Mouse (Mus musculus) heart, embryonic 12.5 days (tissue): ENCODE measurements around the gene Fam184b. TPM values are rescaled to one million over a fixed set of nuclear protein-coding genes. Genes with fewer than 3 reads are reported as not detected.
A peak's percentile ranks its signal among the peaks of the same experiment; 100 is the strongest.

ENCODE experiments used
- ATAC-seq: fragments of 200-750 bp; cut with Nextera tagmentation; 2 replicates; pipeline ENCODE4 v1.8.0; 2017; ENCODE audit warnings: moderate TSS enrichment, moderate library complexity; ENCODE audit not compliant: insufficient number of reproducible peaks, low FRiP score
- H3K27ac ChIP-seq: fragments of 300-500 bp; sonication (generic); 2 replicates; pipeline ENCODE4 v1.5.1; 2016; ENCODE audit warnings: mild to moderate bottlenecking, moderate library complexity; ENCODE audit not compliant: poor library complexity, severe bottlenecking
- H3K27me3 ChIP-seq: fragments of 300-500 bp; sonication (generic); replicated peaks from 2 replicates; pipeline ENCODE4 v1.6.1; 2016; ENCODE audit warnings: mild to moderate bottlenecking, moderate library complexity
- H3K36me3 ChIP-seq: fragments of 300-500 bp; sonication (generic); 2 replicates; pipeline ENCODE4 v1.6.1; 2016; ENCODE audit warnings: mild to moderate bottlenecking, moderate library complexity
- H3K4me1 ChIP-seq: fragments of 300-500 bp; sonication (generic); replicated peaks from 2 replicates; pipeline ENCODE4 v1.6.1; 2016; ENCODE audit warnings: mild to moderate bottlenecking
- H3K4me2 ChIP-seq: fragments of 300-500 bp; sonication (generic); 2 replicates; pipeline ENCODE4 v1.6.1; 2016; ENCODE audit warnings: mild to moderate bottlenecking, moderate library complexity
- H3K4me3 ChIP-seq: fragments of 300-500 bp; sonication (generic); 2 replicates; pipeline ENCODE4 v1.5.1; 2016; ENCODE audit warnings: mild to moderate bottlenecking
- H3K9ac ChIP-seq: fragments of 300-500 bp; sonication (generic); 2 replicates; pipeline ENCODE4 v1.6.1; 2016; ENCODE audit warnings: mild to moderate bottlenecking, moderate library complexity
- H3K9me3 ChIP-seq: fragments of 300-500 bp; sonication (generic); replicated peaks from 2 replicates; pipeline ENCODE4 v1.6.1; 2016; ENCODE audit warnings: mild to moderate bottlenecking, moderate library complexity
- WGBS: fragments of 180-500 bp; shearing (Covaris S2); methylation state at CpG from one replicate; pipeline ENCODE4 v1.1.7; 2016; 5-methylcytosine and 5-hydroxymethylcytosine counted together
- polyA plus RNA-seq: library from polyadenylated mRNA; unstranded; fragments of >200 nt; fragmentation: Nextera tagmentation; extraction: Ambion mirVana; gene quantifications from 2 replicates; pipeline ENCODE4 v1.2.1, GENCODE M21; 2016

Gene Fam184b
- polyA plus RNA-seq, 1 experiment from 2014 or later, result 0.23 TPM

DNA sequence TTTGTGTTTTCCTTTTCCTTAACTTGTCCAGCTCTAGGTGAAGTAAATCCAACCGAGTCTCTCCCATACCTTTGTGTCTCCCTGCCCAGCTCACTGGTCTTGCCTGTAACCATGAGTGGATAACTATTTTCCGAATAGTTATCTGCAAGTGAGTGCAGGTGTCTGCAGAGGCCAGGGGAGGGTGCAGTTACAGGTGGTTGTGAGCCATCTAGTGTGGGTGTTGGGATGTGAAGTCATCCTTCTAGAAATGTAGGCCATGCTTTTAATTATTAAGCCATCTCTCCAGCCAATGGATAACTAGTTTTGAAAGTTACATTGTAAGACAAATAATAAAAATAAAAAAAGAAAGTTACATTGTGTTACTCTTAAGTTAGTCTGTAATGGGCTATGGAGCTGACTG lies 125.9 kb downstream of the Fam184b start:
- Histone ChIP-seq H3K9ac (no peak overlapping the region), H3K27me3 (no peaks in the 10 kb centered on the region), H3K27ac (no peak overlapping the region), H3K36me3 (peaks cover 49% of the 10 kb centered on the region), H3K4me3 (no peak overlapping the region), H3K4me2 (no peak overlapping the region), H3K4me1 (no peaks in the 10 kb centered on the region), H3K9me3 (no peaks in the 10 kb centered on the region)
- 85% methylated on average over 2 of the region's 2 CpGs for WGBS
- ATAC-seq, result no peak

- Histone ChIP-seq H3K4me1 (no peaks in the 10 kb centered on the region), H3K36me3 (peaks cover 49% of the 10 kb centered on the region), H3K4me3 (no peak overlapping the region), H3K9ac (no peak overlapping the region), H3K27ac (no peak overlapping the region), H3K4me2 (no peak overlapping the region), H3K9me3 (no peaks in the 10 kb centered on the region), H3K27me3 (no peaks in the 10 kb centered on the region)
- WGBS, result 85% methylated on average over 6 of the region's 6 CpGs
- ATAC-seq, result no peak
These were observed 126.5 kb downstream of the Fam184b start for GRCm38 (mm10) chr5:45512908-45513307.

DNA sequence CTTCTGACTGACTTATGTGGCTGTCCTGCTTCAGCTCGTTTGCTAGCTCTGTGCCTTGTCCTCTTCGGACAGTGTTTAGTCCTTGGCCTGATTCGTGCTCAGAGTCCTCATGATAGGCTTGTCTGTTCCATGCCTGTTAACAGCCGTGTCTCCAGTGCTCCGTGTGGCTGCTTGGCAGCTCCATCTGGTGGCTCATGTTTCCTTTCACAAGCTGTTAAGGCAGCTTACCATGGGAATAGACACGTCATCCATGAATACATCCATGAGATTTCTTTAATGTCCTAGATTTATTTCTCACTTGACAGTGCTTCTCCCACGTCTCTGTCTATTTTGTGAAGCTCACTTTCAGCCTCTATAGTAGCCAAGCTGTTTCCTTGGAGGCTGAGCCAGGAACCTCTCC lies 129.3 kb downstream of the Fam184b start:
- Histone ChIP-seq H3K4me1 (no peaks in the 10 kb centered on the region), H3K9ac (no peak overlapping the region), H3K4me2 (no peak overlapping the region), H3K4me3 (no peak overlapping the region), H3K9me3 (no peaks in the 10 kb centered on the region), H3K27me3 (no peaks in the 10 kb centered on the region), H3K36me3 (peaks cover 67% of the 10 kb centered on the region), H3K27ac (no peak overlapping the region)
- no peak for ATAC-seq
- 84% methylated on average over 7 of the region's 7 CpGs for WGBS

GRCm38 (mm10) chr5:45497564-45497963 lies 141.8 kb downstream of the Fam184b start:
- Histone ChIP-seq H3K4me1 (peaks cover 9% of the 10 kb centered on the region), H3K36me3 (peaks cover 55% of the 10 kb centered on the region), H3K9ac (no peak overlapping the region), H3K27ac (no peak overlapping the region), H3K27me3 (no peaks in the 10 kb centered on the region), H3K9me3 (no peaks in the 10 kb centered on the region), H3K4me3 (no peak overlapping the region), H3K4me2 (no peak overlapping the region)
- no peak for ATAC-seq
- 84% methylated on average over 5 of the region's 5 CpGs for WGBS

DNA sequence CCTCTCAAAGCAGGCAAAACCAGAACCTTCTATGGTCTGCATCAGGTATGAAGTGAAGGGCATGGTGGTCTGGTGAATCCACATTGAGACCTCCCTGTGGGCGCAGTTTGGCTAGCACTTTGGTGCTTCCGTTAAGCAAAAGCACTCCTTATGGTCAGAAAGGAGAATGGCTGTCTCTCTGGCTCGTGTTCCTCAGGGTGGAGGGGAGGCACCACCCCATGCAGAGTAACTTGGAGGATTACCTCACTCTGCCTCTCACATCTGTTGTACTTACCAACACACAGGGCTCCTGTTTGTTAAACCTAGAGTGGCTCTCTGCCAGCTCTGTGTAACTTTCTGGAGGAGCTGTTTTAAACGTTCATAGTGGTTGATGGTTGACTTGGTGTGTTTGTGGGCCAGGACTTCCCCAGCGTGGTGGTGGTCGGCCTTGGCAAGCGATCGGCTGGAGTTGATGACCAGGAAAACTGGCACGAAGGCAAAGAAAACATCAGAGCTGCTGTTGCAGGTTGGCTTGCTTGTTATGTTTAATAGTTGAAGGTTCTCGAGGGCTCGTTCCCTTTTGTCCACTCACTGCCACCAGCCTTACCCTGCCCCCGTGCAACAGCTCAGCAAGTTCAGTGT lies 142.4 kb downstream of the Fam184b start:
- Histone ChIP-seq H3K9ac (no peak overlapping the region), H3K4me1 (peaks cover 9% of the 10 kb centered on the region), H3K9me3 (no peaks in the 10 kb centered on the region), H3K27ac (no peak overlapping the region), H3K4me2 (no peak overlapping the region), H3K27me3 (peaks cover 3% of the 10 kb centered on the region), H3K36me3 (peaks cover 54% of the 10 kb centered on the region), H3K4me3 (no peak overlapping the region)
- no peak for ATAC-seq
- WGBS, result 82% methylated on average over 12 of the region's 12 CpGs

- WGBS, result 83% methylated on average over 4 of the region's 4 CpGs
- H3K9ac ChIP-seq, result no peak overlapping the region
- no peak for ATAC-seq
- H3K9me3 ChIP-seq, result no peaks in the 10 kb centered on the region
- H3K4me1 ChIP-seq, result peaks cover 9% of the 10 kb centered on the region
- H3K36me3 ChIP-seq, result peaks cover 48% of the 10 kb centered on the region
- no peak overlapping the region for H3K4me3 ChIP-seq
- no peak overlapping the region for H3K4me2 ChIP-seq
- H3K27me3 ChIP-seq, result peaks cover 8% of the 10 kb centered on the region
- no peak overlapping the region for H3K27ac ChIP-seq
These were observed 142.9 kb downstream of the Fam184b start for GRCm38 (mm10) chr5:45496479-45496878.

GRCm38 (mm10) chr5:45496042-45496441 lies 143.4 kb downstream of the Fam184b start:
- no peak for ATAC-seq
- no peak overlapping the region for H3K4me2 ChIP-seq
- no peaks in the 10 kb centered on the region for H3K9me3 ChIP-seq
- no peak overlapping the region for H3K27ac ChIP-seq
- H3K4me3 ChIP-seq, result no peak overlapping the region
- H3K36me3 ChIP-seq, result peaks cover 45% of the 10 kb centered on the region
- H3K9ac ChIP-seq, result no peak overlapping the region
- peaks cover 10% of the 10 kb centered on the region for H3K27me3 ChIP-seq
- peaks cover 9% of the 10 kb centered on the region for H3K4me1 ChIP-seq

DNA sequence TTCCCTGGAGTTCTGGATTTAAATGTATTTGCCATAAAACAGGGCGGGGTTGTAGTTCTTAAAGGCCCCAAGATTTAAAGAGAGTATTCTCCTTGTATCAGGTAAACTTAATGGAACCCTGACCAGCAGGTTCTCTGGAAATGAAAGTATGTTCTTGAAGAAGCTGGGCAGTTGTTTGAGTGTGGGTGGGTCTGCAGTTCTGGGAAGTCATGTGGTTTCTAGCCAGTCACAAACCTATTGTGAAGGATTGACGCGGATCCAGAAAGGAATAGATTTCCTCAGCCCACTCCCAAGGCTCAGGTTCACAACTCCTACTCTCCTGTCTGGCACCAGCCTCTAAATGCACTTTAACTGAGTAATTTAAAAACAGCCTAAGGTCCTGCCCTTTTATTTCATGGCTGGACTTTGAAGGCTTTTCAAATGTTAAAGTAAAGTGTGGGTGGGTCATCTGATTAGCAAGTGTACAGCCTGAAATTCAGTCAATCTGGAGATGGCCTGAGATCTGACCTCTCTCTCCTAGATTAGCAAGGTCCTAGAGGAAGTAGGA lies 143.9 kb downstream of the Fam184b start:
- Histone ChIP-seq H3K36me3 (peaks cover 41% of the 10 kb centered on the region), H3K4me3 (no peak overlapping the region), H3K27me3 (peaks cover 10% of the 10 kb centered on the region), H3K27ac (no peak overlapping the region), H3K4me1 (peaks cover 9% of the 10 kb centered on the region), H3K9ac (no peak overlapping the region), H3K4me2 (no peak overlapping the region), H3K9me3 (no peaks in the 10 kb centered on the region)
- no peak for ATAC-seq
- WGBS, result 92% methylated on average over 3 of the region's 3 CpGs

DNA sequence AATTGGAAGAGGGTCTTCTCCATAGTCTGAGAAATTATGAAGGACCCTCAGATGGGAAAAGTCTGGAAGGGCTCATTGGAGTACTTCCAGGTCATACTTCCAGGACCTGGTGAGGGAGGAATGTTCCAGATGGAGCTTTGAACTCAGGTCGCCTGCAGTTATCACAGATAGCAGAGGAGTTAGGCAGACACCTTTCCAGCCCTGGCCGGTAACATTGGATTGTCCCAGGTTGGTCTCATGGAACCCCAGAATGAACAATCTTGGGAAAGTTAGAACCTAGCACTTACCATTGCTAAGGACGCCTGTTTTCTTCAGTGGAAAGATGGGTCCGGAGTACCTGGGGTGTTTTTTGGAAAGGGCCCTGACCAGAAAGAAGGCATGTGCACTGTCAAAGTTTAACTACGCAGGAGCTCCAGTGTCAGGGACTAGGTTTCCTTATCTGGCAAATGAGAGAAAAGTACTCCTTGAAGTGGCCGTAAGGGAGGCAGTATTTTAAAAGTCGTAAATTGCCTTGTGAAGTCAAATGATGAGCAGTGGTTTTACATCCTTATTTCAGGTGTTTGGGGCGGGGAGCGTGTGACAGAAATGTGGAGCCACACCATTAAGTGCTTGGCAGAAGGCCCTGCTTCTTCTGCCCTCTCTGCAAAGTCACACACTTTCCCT lies 145.2 kb downstream of the Fam184b start:
- Histone ChIP-seq H3K27me3 (peaks cover 13% of the 10 kb centered on the region), H3K27ac (no peak overlapping the region; the same call in 1 of the 2 replicates), H3K4me1 (peaks cover 9% of the 10 kb centered on the region), H3K4me3 (peak overlapping the region; percentile 72), H3K9me3 (no peaks in the 10 kb centered on the region), H3K36me3 (peaks cover 28% of the 10 kb centered on the region), H3K9ac (peak overlapping the region; percentile 83), H3K4me2 (peak overlapping the region; percentile 87)
- no peak for ATAC-seq
- WGBS, result 51% methylated on average over 9 of the region's 9 CpGs

- under 1% methylated on average over 78 of the region's 78 CpGs for WGBS
- peak; percentile 97 for ATAC-seq
- Histone ChIP-seq H3K4me1 (peaks cover 9% of the 10 kb centered on the region), H3K4me3 (peak within 1 kb of the TSS; percentile 72), H3K27me3 (peaks cover 13% of the 10 kb centered on the region), H3K27ac (peak within 1 kb of the TSS; percentile 61; the same call in 1 of the 2 replicates), H3K9me3 (no peaks in the 10 kb centered on the region), H3K4me2 (peak within 1 kb of the TSS; percentile 87), H3K9ac (peak within 1 kb of the TSS; percentile 83), H3K36me3 (peaks cover 20% of the 10 kb centered on the region)
These were observed 146.0 kb downstream of the Fam184b start, which contains the start of gene Lap3 for GRCm38 (mm10) chr5:45493191-45494092. TSS of gene Lap3 (plus strand) at chr5:45493374.

DNA sequence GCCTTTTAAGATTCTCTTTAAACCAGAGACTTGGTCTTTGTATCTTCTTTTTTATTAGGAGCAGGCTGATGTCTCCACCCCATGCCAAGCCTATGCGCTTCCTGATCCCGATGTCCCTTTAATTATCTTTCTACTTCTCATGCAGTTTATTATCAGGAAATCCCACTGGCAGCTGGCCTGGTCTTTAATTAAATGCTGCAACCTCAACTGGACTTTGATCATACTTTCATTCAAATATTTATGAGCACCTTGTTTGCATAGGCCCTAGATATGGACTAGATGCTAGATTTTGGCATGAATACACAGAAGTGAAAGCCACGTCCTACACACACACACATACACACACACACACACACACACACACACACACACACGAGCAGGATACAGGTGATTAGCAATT lies 147.6 kb downstream of the Fam184b start:
- Histone ChIP-seq H3K9ac (no peak overlapping the region), H3K27ac (no peak overlapping the region)
- no peak for ATAC-seq

More for the DNA sequence above, 147.6 kb downstream of the Fam184b start:
- H3K4me2 ChIP-seq, result no peak overlapping the region
- H3K4me3 ChIP-seq, result no peak overlapping the region
- peaks cover 9% of the 10 kb centered on the region for H3K4me1 ChIP-seq
- H3K9me3 ChIP-seq, result no peaks in the 10 kb centered on the region
- peaks cover 17% of the 10 kb centered on the region for H3K27me3 ChIP-seq
- peaks cover 3% of the 10 kb centered on the region for H3K36me3 ChIP-seq
- WGBS, result 66% methylated on average over 4 of the region's 4 CpGs
